Mouse (Mus musculus) spleen, adult 2 months (tissue): ENCODE results near the gene Immp2l.

ENCODE experiments used
- CTCF ChIP-seq: fragments of 200-500 bp; IDR thresholded peaks from 2 replicates; pipeline ENCODE4 v1.5.1; 2011; ENCODE audit warnings: mild to moderate bottlenecking, inconsistent platforms; ENCODE audit not compliant: insufficient read depth, insufficient read length, insufficient replicate concordance; ENCODE audit errors: extremely low read depth
- POLR2A ChIP-seq: fragments of 200-500 bp; IDR thresholded peaks from 2 replicates; pipeline ENCODE4 v1.6.1; 2011; ENCODE audit warnings: low read depth, low read length, inconsistent platforms

DNA sequence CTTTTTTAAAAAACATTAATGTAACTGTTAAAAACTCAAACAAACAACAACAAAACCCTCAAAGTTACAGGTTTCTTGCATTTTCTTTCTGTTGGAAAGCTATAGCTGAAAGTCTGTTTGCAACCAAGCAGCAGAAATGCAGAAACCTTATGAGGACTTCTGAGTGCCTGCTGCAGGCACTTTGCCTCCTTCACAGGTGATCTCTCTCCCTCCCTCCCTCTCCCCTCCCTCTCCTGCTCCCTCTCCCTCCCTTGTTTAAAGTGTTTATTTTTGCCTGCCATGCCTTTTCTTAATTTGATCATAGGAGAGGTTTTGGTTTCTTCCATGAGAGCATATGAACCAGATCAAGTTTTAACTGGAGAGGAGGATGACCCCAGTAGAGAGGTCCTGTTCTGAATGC lies 392.7 kb downstream of the Immp2l start:
- TF ChIP-seq CTCF (no peak), POLR2A (no peak)
